Mouse (Mus musculus) kidney, postnatal 0 days (tissue): ENCODE measurements around the gene Fancg. TPM values are rescaled to one million over a fixed set of nuclear protein-coding genes. Genes with fewer than 3 reads are reported as not detected.

ENCODE experiments used
- ATAC-seq: fragments of 200-750 bp; cut with Nextera tagmentation; replicated peaks from 2 replicates; pipeline ENCODE4 v1.8.0; 2017; ENCODE audit warnings: low read depth, moderate number of reproducible peaks, moderate TSS enrichment, moderate library complexity; ENCODE audit not compliant: low FRiP score
- DNase-seq: peaks from one replicate; pipeline ENCODE4 v3.0.0-alpha.2; 2016; ENCODE audit warnings: low spot score
- H3K27ac ChIP-seq: fragments of 300-500 bp; sonication (generic); 2 replicates; pipeline ENCODE4 v1.5.1; 2014; ENCODE audit warnings: mild to moderate bottlenecking
- H3K27me3 ChIP-seq: fragments of 300-500 bp; sonication (generic); 2 replicates; pipeline ENCODE4 v1.6.1; 2014; ENCODE audit warnings: low read length, mixed read lengths; ENCODE audit not compliant: insufficient read depth
- H3K36me3 ChIP-seq: fragments of 300-500 bp; sonication (generic); 2 replicates; pipeline ENCODE4 v1.6.1; 2014; ENCODE audit warnings: low read length, mixed read lengths; ENCODE audit not compliant: insufficient read depth
- H3K4me1 ChIP-seq: fragments of 300-500 bp; sonication (generic); replicated peaks from 2 replicates; pipeline ENCODE4 v1.6.1; 2014; ENCODE audit warnings: antibody characterized with exemption, low read length, mixed read lengths; ENCODE audit not compliant: insufficient read depth
- H3K4me2 ChIP-seq: fragments of 300-500 bp; sonication (generic); 2 replicates; pipeline ENCODE4 v1.6.1; 2014; ENCODE audit warnings: mild to moderate bottlenecking, low read length, moderate library complexity, mixed read lengths
- H3K4me3 ChIP-seq: fragments of 300-500 bp; sonication (generic); replicated peaks from 2 replicates; pipeline ENCODE4 v1.5.1; 2014; ENCODE audit warnings: low read depth, low read length
- H3K9ac ChIP-seq: fragments of 300-500 bp; sonication (generic); 2 replicates; pipeline ENCODE4 v1.6.1; 2014; ENCODE audit warnings: low read depth, low read length
- H3K9me3 ChIP-seq: fragments of 300-500 bp; sonication (generic); replicated peaks from 2 replicates; pipeline ENCODE4 v1.6.1; 2016; ENCODE audit warnings: low read length, inconsistent platforms, mixed read lengths
- CTCF ChIP-seq: IDR thresholded peaks from 2 replicates; pipeline ENCODE4 v1.5.1; 2016; ENCODE audit warnings: antibody characterized with exemption, low read depth, mild to moderate bottlenecking, moderate library complexity
- WGBS: fragments of 180-500 bp; shearing (Covaris S2); extraction: QIAGEN DNeasy Blood & Tissue Kit; methylation state at CpG from one replicate; pipeline ENCODE4 v1.1.7; 2014; 5-methylcytosine and 5-hydroxymethylcytosine counted together
- polyA plus RNA-seq: library from polyadenylated mRNA; unstranded; fragments of >200 nt; fragmentation: Nextera tagmentation; extraction: Ambion mirVana; gene quantifications from 2 replicates; pipeline ENCODE4 v1.2.1, GENCODE M21; 2015

Gene Fancg
- polyA plus RNA-seq, 1 experiment from 2014 or later, result 7.2 TPM

DNA sequence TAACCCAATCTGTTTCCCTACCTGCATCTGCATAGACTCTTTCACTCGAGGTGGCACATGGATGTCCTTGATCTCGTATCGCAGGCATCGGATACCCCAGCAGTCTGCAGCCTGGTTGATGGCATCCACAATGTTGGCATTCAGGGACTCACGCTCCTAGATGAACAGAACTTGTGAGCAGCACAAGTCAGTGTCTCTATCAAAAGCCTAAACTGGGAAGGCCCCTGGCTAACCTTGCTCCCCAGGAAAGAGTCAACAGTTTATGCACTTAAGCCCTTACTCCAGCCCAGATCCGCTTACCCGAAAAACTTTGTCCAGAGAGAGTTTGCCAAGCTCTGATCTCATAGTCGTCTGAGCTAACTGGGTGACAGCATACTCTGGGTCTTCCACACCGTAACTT, 19.4 kb upstream of the Fancg start:
- 96% methylated on average over 9 of the region's 9 CpGs for WGBS
- Histone ChIP-seq H3K27ac (no peak overlapping the region), H3K27me3 (no peaks in the 10 kb centered on the region), H3K4me2 (0 out of 2 replicates have a peak overlapping the region, but pooled peaks have one; percentile 79), H3K9ac (0 out of 2 replicates have a peak overlapping the region, but pooled peaks have one; percentile 5), H3K9me3 (no peaks in the 10 kb centered on the region), H3K4me1 (peaks cover 11% of the 10 kb centered on the region), H3K4me3 (no peak overlapping the region), H3K36me3 (peaks cover 35% of the 10 kb centered on the region)
- no peak for TF ChIP-seq CTCF
- DNase-seq, result no peak
- no peak for ATAC-seq

DNA sequence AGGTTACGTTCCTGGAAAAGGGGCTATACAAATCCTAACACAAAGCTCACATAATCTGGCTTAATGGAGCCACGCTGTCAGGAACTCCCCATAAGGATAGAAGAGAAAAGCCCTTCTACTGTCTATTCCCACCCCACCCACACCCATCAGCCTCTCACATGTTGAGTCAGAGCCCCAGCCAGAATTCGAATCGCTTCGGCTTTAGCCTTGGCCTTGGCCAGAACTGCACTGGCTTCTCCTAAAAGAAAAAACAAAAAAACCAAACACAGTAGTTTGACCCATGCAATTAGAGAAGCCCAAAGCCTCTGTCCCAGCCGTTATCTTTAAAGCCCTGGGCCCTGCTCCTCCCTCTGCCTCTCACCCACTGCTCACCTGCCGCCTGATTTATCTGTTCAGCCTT, 18.8 kb upstream of the Fancg start:
- WGBS, result 89% methylated on average over 7 of the region's 7 CpGs
- DNase-seq, result no peak
- ATAC-seq, result no peak
- H3K27me3 ChIP-seq, result no peaks in the 10 kb centered on the region
- no peak overlapping the region for H3K9ac ChIP-seq
- H3K4me2 ChIP-seq, result no peak overlapping the region
- no peak overlapping the region for H3K27ac ChIP-seq
- peaks cover 30% of the 10 kb centered on the region for H3K36me3 ChIP-seq
- peaks cover 16% of the 10 kb centered on the region for H3K4me1 ChIP-seq
- TF ChIP-seq CTCF, result no peak
- no peak overlapping the region for H3K4me3 ChIP-seq
- H3K9me3 ChIP-seq, result no peaks in the 10 kb centered on the region

DNA sequence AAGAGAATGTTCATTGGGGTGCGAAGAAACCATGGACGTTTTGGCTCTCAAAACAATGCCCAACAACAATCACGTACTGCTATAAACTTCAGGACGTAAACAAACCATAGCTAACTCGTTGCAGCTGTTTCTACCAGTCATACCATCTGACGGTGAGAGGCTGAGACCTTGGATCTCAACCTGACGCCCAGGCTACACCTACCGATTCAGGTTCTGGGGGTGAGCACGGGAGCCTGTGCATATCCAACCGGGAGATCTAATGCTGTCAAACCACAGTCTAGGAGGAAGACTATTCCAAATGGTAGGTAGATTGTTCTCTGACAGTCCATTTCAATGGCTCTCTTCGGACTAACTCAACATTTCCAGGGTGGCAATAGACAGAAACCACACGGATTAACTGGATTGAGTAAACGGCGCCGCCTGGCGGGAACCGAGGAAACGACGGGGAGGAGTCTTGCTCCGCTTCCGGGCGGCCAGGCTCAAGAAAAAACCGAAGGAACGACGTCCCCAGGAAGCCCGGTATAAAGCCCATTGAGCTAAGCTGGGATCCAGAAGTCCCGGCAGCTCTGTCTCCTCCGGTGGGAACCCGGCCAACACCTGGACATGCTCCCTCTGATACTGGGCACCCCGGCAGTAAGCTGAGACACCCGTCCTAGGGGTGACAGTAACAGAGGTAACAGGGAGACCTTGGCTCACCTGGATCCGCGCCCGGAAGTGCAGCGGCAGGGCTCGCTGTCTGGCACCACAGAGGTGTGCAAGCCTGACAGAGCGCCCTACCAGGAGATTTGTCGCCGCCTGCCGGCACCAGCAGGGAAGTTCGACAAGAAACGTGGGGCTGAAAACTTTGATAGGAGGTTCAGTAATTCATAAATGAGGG, 15.0 kb upstream of the Fancg start, which contains the start of gene Pigo:
Gene Pigo, minus strand, starts transcription at position 736 of the 877 bp plus-strand sequence.
- Histone ChIP-seq H3K4me2 (peak within 1 kb of the TSS; percentile 64), H3K9ac (peak within 1 kb of the TSS; percentile 64), H3K36me3 (peaks cover 45% of the 10 kb centered on the region), H3K27me3 (no peaks in the 10 kb centered on the region), H3K4me1 (peaks cover 12% of the 10 kb centered on the region), H3K27ac (peak within 1 kb of the TSS; percentile 90), H3K9me3 (no peaks in the 10 kb centered on the region), H3K4me3 (peak within 1 kb of the TSS; percentile 49)
- TF ChIP-seq CTCF, result peak; percentile 83
- ATAC-seq (peak; percentile 90), DNase-seq (peak; percentile 98)
- 5% methylated on average over 42 of the region's 42 CpGs for WGBS

DNA sequence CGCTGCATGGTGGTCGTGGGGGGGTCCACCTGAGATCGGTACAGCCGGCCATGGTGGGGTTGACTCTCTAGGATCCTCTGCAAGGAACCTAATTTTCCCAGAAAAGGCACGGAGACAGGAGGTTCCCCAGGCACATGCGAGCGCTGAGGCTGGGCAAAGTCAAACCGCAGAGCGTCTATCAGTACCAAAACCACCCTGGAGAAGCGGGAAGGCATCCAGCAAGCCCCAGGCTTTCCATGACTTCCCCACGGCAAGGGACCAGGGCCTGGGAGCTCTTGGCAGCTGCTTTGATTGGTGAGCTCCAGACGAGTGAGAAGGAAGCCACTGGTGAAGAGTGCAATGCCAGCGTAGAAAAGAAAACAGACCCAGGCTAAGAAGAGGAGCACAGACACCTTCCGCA, 14.4 kb upstream of the Fancg start:
- no peak for DNase-seq
- Histone ChIP-seq H3K36me3 (peaks cover 48% of the 10 kb centered on the region), H3K4me2 (peak overlapping the region; percentile 64), H3K4me3 (peak overlapping the region; percentile 49), H3K4me1 (peaks cover 9% of the 10 kb centered on the region; the same call in 1 of the 2 replicates), H3K9ac (peak overlapping the region; percentile 64; the same call in 1 of the 2 replicates), H3K27ac (0 out of 2 replicates have a peak overlapping the region, but pooled peaks have one; percentile 90), H3K9me3 (no peaks in the 10 kb centered on the region), H3K27me3 (no peaks in the 10 kb centered on the region)
- ATAC-seq, result no peak
- TF ChIP-seq CTCF, result no peak
- WGBS, result 76% methylated on average over 14 of the region's 14 CpGs

DNA sequence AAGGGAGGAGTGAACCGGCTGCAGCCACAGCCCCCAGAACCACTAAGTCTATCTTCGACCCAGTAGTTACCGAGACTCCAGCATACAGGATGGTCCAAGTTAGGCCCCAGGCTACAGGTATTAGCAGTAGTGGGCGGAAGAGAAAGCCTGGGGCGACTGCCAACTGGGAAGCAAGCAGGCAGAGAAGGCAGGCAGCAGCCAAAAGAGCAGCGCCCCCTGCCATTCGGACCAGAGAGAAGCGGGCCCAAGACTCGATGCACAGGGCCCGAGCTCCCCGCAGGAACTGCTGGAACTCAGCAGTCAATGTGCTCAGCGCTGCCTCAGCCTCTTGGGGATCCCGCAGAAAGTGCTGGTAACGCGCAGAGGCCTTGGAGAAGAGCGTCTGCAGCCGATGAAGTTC, 11.0 kb upstream of the Fancg start:
- peaks cover 9% of the 10 kb centered on the region; the same call in 1 of the 2 replicates for H3K4me1 ChIP-seq
- H3K4me3 ChIP-seq, result no peak overlapping the region
- TF ChIP-seq CTCF, result no peak
- no peaks in the 10 kb centered on the region for H3K9me3 ChIP-seq
- H3K4me2 ChIP-seq, result no peak overlapping the region
- no peak overlapping the region for H3K9ac ChIP-seq
- ATAC-seq, result no peak
- H3K27ac ChIP-seq, result no peak overlapping the region
- DNase-seq, result no peak
- no peaks in the 10 kb centered on the region for H3K27me3 ChIP-seq
- 79% methylated on average over 17 of the region's 17 CpGs for WGBS
- peaks cover 37% of the 10 kb centered on the region for H3K36me3 ChIP-seq

DNA sequence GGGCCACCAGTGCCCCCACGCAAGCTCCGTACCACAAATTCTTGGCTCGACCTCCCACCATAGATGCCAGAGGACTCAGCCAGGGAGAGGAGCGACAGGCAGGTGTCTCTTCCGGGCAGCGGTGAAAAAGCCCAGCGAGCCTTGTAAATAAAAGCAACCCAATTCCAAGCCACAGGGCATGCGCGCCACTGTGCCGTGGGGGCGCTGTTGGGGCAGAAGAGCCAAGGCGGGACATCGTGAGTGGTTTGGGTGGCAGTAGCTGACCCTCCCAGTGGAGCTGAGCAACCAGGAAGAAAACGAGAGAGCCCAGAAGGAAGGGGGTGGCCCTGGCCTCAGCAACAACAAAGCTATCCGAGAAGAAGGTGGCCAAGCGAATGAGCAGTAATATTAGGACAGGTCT, 10.6 kb upstream of the Fancg start:
- Histone ChIP-seq H3K36me3 (peaks cover 37% of the 10 kb centered on the region), H3K27me3 (no peaks in the 10 kb centered on the region), H3K9me3 (no peaks in the 10 kb centered on the region), H3K4me2 (no peak overlapping the region), H3K4me1 (peaks cover 9% of the 10 kb centered on the region; the same call in 1 of the 2 replicates), H3K4me3 (no peak overlapping the region), H3K9ac (no peak overlapping the region), H3K27ac (no peak overlapping the region)
- TF ChIP-seq CTCF, result no peak
- DNase-seq (no peak), ATAC-seq (no peak)
- WGBS, result 89% methylated on average over 16 of the region's 16 CpGs
